In genomic region chr4:64530585-64530984, GRCm38 (mm10) we compare ENCODE assay signal across 7 mouse cellular contexts.
DNase-seq lines count a peak whose midpoint lies in the region; TF ChIP-seq lines count a peak whose summit lies in the region.

No protein-coding gene starts in this region.

- peak; percentile 9; the same call in 1 of the 2 replicates for TF ChIP-seq CTCF in liver, adult 2 months (IDR thresholded peaks at IDR 0.05; ENCODE audit: low read depth, low read length)

- no peak overlapping the region for H3K4me3 ChIP-seq in liver, adult 2 months (ENCODE audit: insufficient read depth, low read depth, low read length)

- DNase-seq in liver, adult 2 months (ENCODE audit: extremely low read depth, low read depth, low spot score) = peak; percentile 12
- DNase-seq in liver = no peak
- peak; percentile 33 for DNase-seq in adrenal gland, postnatal 14 days
- peak; percentile 21 to 56 for DNase-seq in cerebellum, postnatal 36 days
- DNase-seq in layer of hippocampus, postnatal 10 days (ENCODE audit: low spot score in 2 of 2) = peak; percentile 8 to 27
- no peak for DNase-seq in thymus, postnatal 14 days
- no peak for DNase-seq in thymus, postnatal 4 days

- no peak overlapping the region for H3K9ac ChIP-seq in liver, adult 2 months (ENCODE audit: low read depth, low read length)

- H3K27ac ChIP-seq in liver, adult 2 months (replicated peaks; ENCODE audit: insufficient read depth, low read depth, low read length) = no peak overlapping the region

- no peaks in the 10 kb centered on the region for H3K27me3 ChIP-seq in liver, adult 2 months (ENCODE audit: control insufficient read depth, insufficient read depth, low read length)

- TF ChIP-seq POLR2A in liver, adult 2 months (IDR thresholded peaks at IDR 0.05; ENCODE audit: extremely low read depth, insufficient read depth, low read length) = no peak

- H3K79me2 ChIP-seq in liver, adult 2 months (ENCODE audit: control insufficient read depth, insufficient read depth, low read length) = no peaks in the 10 kb centered on the region

- WGBS in liver, adult 2 months = 49% methylated on average over 4 of the region's 4 CpGs

- H3K36me3 ChIP-seq in liver, adult 2 months (ENCODE audit: control insufficient read depth, insufficient read depth, low read length) = no peaks in the 10 kb centered on the region

- no peaks in the 10 kb centered on the region for H3K4me1 ChIP-seq in liver, adult 2 months (ENCODE audit: control insufficient read depth, insufficient read depth, low read length)

Comparison
In these comparisons a context has a peak if more than half of its experiments do, and no peak if none do; other contexts are left out.
1. DNase-seq: peak in liver, adult 2 months (single experiment), adrenal gland, postnatal 14 days (single experiment), cerebellum, postnatal 36 days (2 of 2) and layer of hippocampus, postnatal 10 days (2 of 2); none in liver (single experiment), thymus, postnatal 14 days (single experiment) and thymus, postnatal 4 days (single experiment).